ENCODE assay signal across 8 mouse cellular contexts in the genomic region with DNA sequence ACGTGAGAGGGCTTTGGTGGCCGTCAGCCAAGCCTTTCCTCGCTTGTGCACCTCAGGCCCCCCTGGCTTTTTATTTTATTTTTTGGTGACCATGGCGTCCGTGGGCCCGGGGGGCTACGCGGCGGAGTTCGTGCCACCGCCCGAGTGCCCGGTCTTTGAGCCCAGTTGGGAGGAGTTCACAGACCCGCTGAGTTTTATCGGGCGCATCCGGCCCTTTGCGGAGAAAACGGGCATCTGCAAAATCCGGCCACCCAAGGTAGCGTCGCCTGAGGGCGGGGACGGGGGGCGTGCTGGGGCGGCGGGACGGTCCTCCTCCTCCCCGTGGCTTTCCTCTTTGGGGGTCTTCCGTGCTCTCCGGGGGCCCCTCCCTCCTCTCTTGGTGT. TPM values are rescaled to one million over a fixed set of nuclear protein-coding genes. Genes with fewer than 3 reads are reported as not detected.
A peak's percentile ranks its signal among the peaks of the same experiment; 100 is the strongest.
DNase-seq lines count a peak whose midpoint lies in the region; ATAC-seq and TF ChIP-seq lines count a peak whose summit lies in the region.

No protein-coding gene starts in this region.

- H3K27me3 ChIP-seq in heart, adult 2 months (ENCODE audit: control insufficient read depth, insufficient read depth, low read length) = no peaks in the 10 kb centered on the region
- no peaks in the 10 kb centered on the region for H3K27me3 ChIP-seq in ES-Bruce4 (ENCODE audit: control insufficient read depth, insufficient read depth, low read length, poor library complexity, severe bottlenecking)
- H3K27me3 ChIP-seq in forebrain, embryonic 16.5 days (replicated peaks; ENCODE audit: control insufficient read depth, insufficient read depth, low read length) = no peaks in the 10 kb centered on the region
- no peaks in the 10 kb centered on the region for H3K27me3 ChIP-seq in liver, postnatal 0 days (ENCODE audit: insufficient read depth, low read length)
- no peaks in the 10 kb centered on the region for H3K27me3 ChIP-seq in stomach, postnatal 0 days (ENCODE audit: control insufficient read depth, insufficient read depth, low read length)

- DNase-seq in heart, adult 2 months = no peak
- no peak for DNase-seq in heart, postnatal 14 days
- DNase-seq in liver, postnatal 0 days = peak; percentile 63
- DNase-seq in stomach, postnatal 0 days (ENCODE audit: low spot score) = no peak
- no peak for DNase-seq in right cerebral cortex, postnatal 36 days (ENCODE audit: low spot score in 2 of 2)
- DNase-seq in cerebellum, postnatal 10 days = no peak

- H3K9ac ChIP-seq in heart, adult 2 months (ENCODE audit: low read depth, low read length) = peak overlapping the region; percentile 80
- H3K9ac ChIP-seq in ES-Bruce4 (ENCODE audit: low read depth, poor library complexity, severe bottlenecking) = peak overlapping the region; percentile 90
- peak overlapping the region; percentile 90 for H3K9ac ChIP-seq in forebrain, embryonic 16.5 days (replicated peaks; ENCODE audit: low read depth, low read length)
- H3K9ac ChIP-seq in liver, postnatal 0 days (replicated peaks) = peak overlapping the region; percentile 96
- H3K9ac ChIP-seq in stomach, postnatal 0 days (ENCODE audit: low read length) = peak overlapping the region; percentile 95

- no peak for TF ChIP-seq CTCF in heart, adult 2 months (IDR thresholded peaks at IDR 0.05)
- TF ChIP-seq CTCF in ES-Bruce4 (IDR thresholded peaks at IDR 0.05; ENCODE audit: low read depth, low read length) = no peak
- no peak for TF ChIP-seq CTCF in liver, postnatal 0 days (IDR thresholded peaks at IDR 0.05; ENCODE audit: low read depth)
- no peak for TF ChIP-seq CTCF in stomach, postnatal 0 days (IDR thresholded peaks at IDR 0.05; ENCODE audit: low read depth)

- intact Hi-C loops in heart, adult 2 months (cut with DNase I) = no loop called here
- intact Hi-C loops in heart, postnatal 14 days (cut with DNase I) = no loop called here

- TF ChIP-seq POLR2A in heart, adult 2 months (IDR thresholded peaks at IDR 0.05; ENCODE audit: insufficient read depth, low read depth, low read length) = no peak
- TF ChIP-seq POLR2A in ES-Bruce4 (IDR thresholded peaks at IDR 0.05; ENCODE audit: insufficient read depth, low read length) = no peak

- no peak for ATAC-seq in forebrain, embryonic 16.5 days
- peak; percentile 20 for ATAC-seq in liver, postnatal 0 days
- peak; percentile 27 for ATAC-seq in stomach, postnatal 0 days (ENCODE audit: low FRiP score, low TSS enrichment)

- peaks cover 4% of the 10 kb centered on the region for H3K4me1 ChIP-seq in heart, adult 2 months (ENCODE audit: control insufficient read depth, insufficient read depth, low read length)
- H3K4me1 ChIP-seq in ES-Bruce4 (ENCODE audit: control insufficient read depth, insufficient read depth, low read length) = no peaks in the 10 kb centered on the region
- H3K4me1 ChIP-seq in forebrain, embryonic 16.5 days (replicated peaks; ENCODE audit: control insufficient read depth, insufficient read depth, low read length) = peaks cover 14% of the 10 kb centered on the region
- peaks cover 8% of the 10 kb centered on the region; the same call in 1 of the 2 replicates for H3K4me1 ChIP-seq in liver, postnatal 0 days (ENCODE audit: insufficient read depth)
- H3K4me1 ChIP-seq in stomach, postnatal 0 days (replicated peaks; ENCODE audit: control insufficient read depth, insufficient read depth) = no peaks in the 10 kb centered on the region

- TF ChIP-seq EP300 in heart, adult 2 months (IDR thresholded peaks at IDR 0.05; ENCODE audit: insufficient read depth, low read depth, low read length) = no peak
- TF ChIP-seq EP300 in ES-Bruce4 (IDR thresholded peaks at IDR 0.05; ENCODE audit: insufficient read depth, low read depth, low read length) = no peak
- TF ChIP-seq EP300 in liver, postnatal 0 days (IDR thresholded peaks at IDR 0.05; ENCODE audit: low read depth) = no peak
- no peak for TF ChIP-seq EP300 in stomach, postnatal 0 days (optimal IDR thresholded peaks at IDR 0.05)

- H3K79me2 ChIP-seq in heart, adult 2 months (replicated peaks; ENCODE audit: control insufficient read depth, insufficient read depth, low read length) = no peaks in the 10 kb centered on the region

- H3K4me3 ChIP-seq in heart, adult 2 months = peak overlapping the region; percentile 96
- peak overlapping the region; percentile 90 for H3K4me3 ChIP-seq in ES-Bruce4 (ENCODE audit: low read depth, low read length)
- H3K4me3 ChIP-seq in forebrain, embryonic 16.5 days (replicated peaks; ENCODE audit: low read length) = peak overlapping the region; percentile 95
- peak overlapping the region; percentile 96 for H3K4me3 ChIP-seq in liver, postnatal 0 days (ENCODE audit: low read depth, low read length)
- H3K4me3 ChIP-seq in stomach, postnatal 0 days (ENCODE audit: low read depth, low read length) = peak overlapping the region; percentile 96

- peaks cover 13% of the 10 kb centered on the region for H3K36me3 ChIP-seq in heart, adult 2 months (ENCODE audit: control insufficient read depth, insufficient read depth, low read length)
- peaks cover 21% of the 10 kb centered on the region for H3K36me3 ChIP-seq in ES-Bruce4 (ENCODE audit: control insufficient read depth, insufficient read depth, low read length, poor library complexity, severe bottlenecking)
- H3K36me3 ChIP-seq in forebrain, embryonic 16.5 days (ENCODE audit: control insufficient read depth, insufficient read depth) = peaks cover 15% of the 10 kb centered on the region
- H3K36me3 ChIP-seq in liver, postnatal 0 days (replicated peaks; ENCODE audit: insufficient read depth, low read length) = peaks cover 21% of the 10 kb centered on the region
- peaks cover 8% of the 10 kb centered on the region; the same call in 1 of the 2 replicates for H3K36me3 ChIP-seq in stomach, postnatal 0 days (ENCODE audit: control insufficient read depth, insufficient read depth, low read length)

- peak overlapping the region; percentile 92 for H3K27ac ChIP-seq in heart, adult 2 months
- 0 out of 2 replicates have a peak overlapping the region, but pooled peaks have one; percentile 54 for H3K27ac ChIP-seq in ES-Bruce4 (ENCODE audit: insufficient read depth, low read length)
- H3K27ac ChIP-seq in forebrain, embryonic 16.5 days (ENCODE audit: low read length) = peak overlapping the region; percentile 94
- H3K27ac ChIP-seq in liver, postnatal 0 days (ENCODE audit: low read depth) = peak overlapping the region; percentile 97
- peak overlapping the region; percentile 98 for H3K27ac ChIP-seq in stomach, postnatal 0 days (replicated peaks)

- peak overlapping the region; percentile 94 for H3K4me2 ChIP-seq in forebrain, embryonic 16.5 days (ENCODE audit: low read length)
- peak overlapping the region; percentile 71 for H3K4me2 ChIP-seq in liver, postnatal 0 days (ENCODE audit: low read depth, low read length)
- H3K4me2 ChIP-seq in stomach, postnatal 0 days (replicated peaks; ENCODE audit: low read depth) = peak overlapping the region; percentile 74

- no peaks in the 10 kb centered on the region for H3K9me3 ChIP-seq in ES-Bruce4 (replicated peaks; ENCODE audit: control insufficient read depth, insufficient read depth, low read length, poor library complexity, severe bottlenecking)
- H3K9me3 ChIP-seq in forebrain, embryonic 16.5 days (ENCODE audit: control insufficient read depth, low read length) = no peaks in the 10 kb centered on the region
- no peaks in the 10 kb centered on the region for H3K9me3 ChIP-seq in liver, postnatal 0 days (ENCODE audit: low read length)
- no peaks in the 10 kb centered on the region for H3K9me3 ChIP-seq in stomach, postnatal 0 days (ENCODE audit: control insufficient read depth, low read length)

- under 1% methylated on average over 31 of the region's 31 CpGs for WGBS in heart, adult 2 months
- under 1% methylated on average over 31 of the region's 31 CpGs for WGBS in forebrain, embryonic 16.5 days
- 0% methylated on average over 31 of the region's 31 CpGs for WGBS in liver, postnatal 0 days (ENCODE audit: insufficient replicate concordance)
- WGBS in stomach, postnatal 0 days = under 1% methylated on average over 31 of the region's 31 CpGs

RNA-seq across cellular contexts. Expression of a gene that starts 0.3 kb away (rescaled TPM):
- 1 to 10 TPM; 3.7 to 4.0 TPM for total RNA-seq in heart, adult 2 months (2021)
- 2.6 and 6.6 TPM in 2 replicates for polyA plus RNA-seq in heart, adult 2 months (2012; rRNA removed)
- total RNA-seq in heart, postnatal 14 days (2021) = 1 to 10 TPM; 7.1 to 7.7 TPM
- polyA plus RNA-seq in ES-Bruce4 (2011; ENCODE audit: insufficient read depth, insufficient read length, low read depth, missing spikeins) = 59.3 and 60.4 TPM in 2 replicates
- polyA plus RNA-seq in forebrain, embryonic 16.5 days (2015; fragmentation: Nextera tagmentation; extraction: Ambion mirVana) = 13.3 and 13.7 TPM in 2 replicates
- 7.7 and 9.2 TPM in 2 replicates for polyA plus RNA-seq in liver, postnatal 0 days (2015; fragmentation: Nextera tagmentation; extraction: Ambion mirVana)
- polyA plus RNA-seq in stomach, postnatal 0 days (2015; fragmentation: Nextera tagmentation; extraction: Ambion mirVana) = 9.2 and 11.0 TPM in 2 replicates

RNA-seq across cellular contexts. Expression of a gene that starts 0.6 kb away (rescaled TPM):
- 10 to 100 TPM; 27.6 to 28.8 TPM for total RNA-seq in heart, adult 2 months (2021)
- polyA plus RNA-seq in heart, adult 2 months (2012; rRNA removed) = 3.4 and 6.5 TPM in 2 replicates
- 10 to 100 TPM; 36.6 to 40.0 TPM for total RNA-seq in heart, postnatal 14 days (2021)
- 65.6 and 75.3 TPM in 2 replicates for polyA plus RNA-seq in ES-Bruce4 (2011; ENCODE audit: insufficient read depth, insufficient read length, low read depth, missing spikeins)
- 47.1 and 48.3 TPM in 2 replicates for polyA plus RNA-seq in forebrain, embryonic 16.5 days (2015; fragmentation: Nextera tagmentation; extraction: Ambion mirVana)
- 12.6 and 16.9 TPM in 2 replicates for polyA plus RNA-seq in liver, postnatal 0 days (2015; fragmentation: Nextera tagmentation; extraction: Ambion mirVana)
- polyA plus RNA-seq in stomach, postnatal 0 days (2015; fragmentation: Nextera tagmentation; extraction: Ambion mirVana) = 18.8 and 23.1 TPM in 2 replicates
